Mouse (Mus musculus): Measurements from ENCODE around the gene Tusc2. TPM values are rescaled to one million over a fixed set of nuclear protein-coding genes. Genes with fewer than 3 reads are reported as not detected.

Gene Tusc2
- total and polyA plus RNA-seq, 3 experiments = 31.7 to 45.8 (median 39.1) TPM

DNA sequence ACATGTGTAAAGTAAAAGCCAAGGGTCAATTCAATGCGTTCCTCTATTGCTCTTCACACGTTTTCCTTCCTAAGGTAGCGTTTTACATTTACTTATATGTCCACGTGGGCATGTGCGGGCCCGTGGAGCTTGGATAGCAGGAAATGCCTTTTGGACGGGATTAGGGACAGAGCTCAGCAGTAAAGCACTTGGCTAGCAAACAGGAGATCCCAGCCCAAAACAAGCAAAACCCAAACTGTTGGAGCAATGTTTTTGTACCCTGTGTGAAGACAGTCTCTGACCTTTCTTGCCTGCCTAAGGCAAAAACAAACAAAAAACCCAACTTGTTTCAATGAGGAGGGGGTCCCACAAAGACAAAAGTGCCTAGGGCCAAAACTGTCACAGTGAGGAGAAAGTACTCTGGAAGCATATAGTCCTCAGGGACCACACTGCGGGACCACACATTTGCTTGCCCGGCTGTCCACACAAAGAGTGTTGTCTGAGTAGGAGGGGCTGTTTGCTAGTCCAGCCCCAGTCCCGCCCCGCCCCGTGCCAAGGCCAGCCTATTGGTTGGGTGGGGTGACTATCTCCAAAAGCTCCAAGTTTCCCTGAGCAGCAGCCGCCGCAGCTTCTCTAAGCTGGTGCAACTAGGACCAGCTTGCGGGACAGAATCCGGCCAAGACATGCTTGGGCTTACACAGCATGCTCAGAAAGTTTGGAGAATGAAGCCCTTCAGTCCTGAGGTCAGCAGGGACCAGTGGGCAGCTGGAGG, 13.5 kb downstream of the Tusc2 start, which contains the start of gene Hyal1:
Hyal1 (plus strand) TSS at position 571 of the 751 bp plus-strand sequence.
- Histone ChIP-seq H3K4me1 (ENCODE audit: control insufficient read depth, insufficient read depth, low read length) (peaks cover 20% of the 10 kb centered on the region), H3K9ac (ENCODE audit: low read depth, low read length) (peak within 1 kb of the TSS; percentile 77), H3K79me2 (replicated peaks; ENCODE audit: control insufficient read depth, insufficient read depth, low read length) (no peaks in the 10 kb centered on the region), H3K36me3 (ENCODE audit: control insufficient read depth, insufficient read depth, low read length) (no peaks in the 10 kb centered on the region), H3K27me3 (ENCODE audit: control insufficient read depth, insufficient read depth, low read length) (no peaks in the 10 kb centered on the region), H3K27ac (peak within 1 kb of the TSS; percentile 79), H3K4me3 (peak within 1 kb of the TSS; percentile 52)
- 14% methylated on average over 16 of the region's 16 CpGs for WGBS
- peak; percentile 84 to 85 for DNase-seq
- intact Hi-C loops (cut with DNase I) = no loop called here
- TF ChIP-seq POLR2A (IDR thresholded peaks at IDR 0.05; ENCODE audit: insufficient read depth, low read depth, low read length) (peak; percentile 94), EP300 (IDR thresholded peaks at IDR 0.05; ENCODE audit: insufficient read depth, low read depth, low read length) (0 out of 2 replicates have a peak, but pooled peaks have one; percentile 7), CTCF (IDR thresholded peaks at IDR 0.05) (no peak)

GRCm38 (mm10) chr9:107577871-107578270, 14.8 kb downstream of the Tusc2 start:
- no peak for DNase-seq
- Histone ChIP-seq H3K27ac (no peak overlapping the region), H3K27me3 (ENCODE audit: control insufficient read depth, insufficient read depth, low read length) (no peaks in the 10 kb centered on the region), H3K79me2 (replicated peaks; ENCODE audit: control insufficient read depth, insufficient read depth, low read length) (no peaks in the 10 kb centered on the region), H3K4me3 (no peak overlapping the region), H3K36me3 (ENCODE audit: control insufficient read depth, insufficient read depth, low read length) (no peaks in the 10 kb centered on the region), H3K9ac (ENCODE audit: low read depth, low read length) (no peak overlapping the region), H3K4me1 (ENCODE audit: control insufficient read depth, insufficient read depth, low read length) (peaks cover 15% of the 10 kb centered on the region)
- WGBS = 86% methylated on average over 10 of the region's 10 CpGs
- intact Hi-C loops (cut with DNase I) = no loop called here
- no peak for TF ChIP-seq POLR2A (IDR thresholded peaks at IDR 0.05; ENCODE audit: insufficient read depth, low read depth, low read length)
- no peak for TF ChIP-seq CTCF (IDR thresholded peaks at IDR 0.05)
- TF ChIP-seq EP300 (IDR thresholded peaks at IDR 0.05; ENCODE audit: insufficient read depth, low read depth, low read length) = no peak

DNA sequence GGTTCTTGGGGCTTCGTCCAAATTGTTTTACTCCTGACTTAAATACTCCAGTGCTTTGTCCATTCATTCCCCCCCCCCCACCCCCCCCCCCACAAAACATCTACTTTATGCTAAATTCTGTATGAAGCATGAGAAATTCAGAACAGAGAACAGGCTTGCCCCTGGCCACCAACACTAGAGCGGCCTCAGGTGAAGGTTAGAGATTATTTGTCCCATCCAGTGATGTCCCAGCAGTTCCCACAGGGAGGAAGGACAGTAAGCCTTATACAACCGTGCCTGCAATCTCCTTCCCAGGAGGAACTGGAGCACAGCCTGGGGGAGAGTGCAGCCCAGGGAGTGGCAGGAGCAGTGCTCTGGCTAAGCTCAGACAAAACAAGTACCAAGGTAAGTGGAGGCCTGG, 15.5 kb downstream of the Tusc2 start, which contains the start of gene Naa80:
Naa80 (plus strand) TSS at position 301 of the 400 bp plus-strand sequence.
- TF ChIP-seq EP300 (IDR thresholded peaks at IDR 0.05; ENCODE audit: insufficient read depth, low read depth, low read length) (no peak), POLR2A (IDR thresholded peaks at IDR 0.05; ENCODE audit: insufficient read depth, low read depth, low read length) (no peak), CTCF (IDR thresholded peaks at IDR 0.05) (no peak)
- whole genome bisulfite sequencing = 74% methylated on average over 3 of the region's 3 CpGs
- Histone ChIP-seq H3K27me3 (ENCODE audit: control insufficient read depth, insufficient read depth, low read length) (no peaks in the 10 kb centered on the region), H3K4me1 (ENCODE audit: control insufficient read depth, insufficient read depth, low read length) (peaks cover 15% of the 10 kb centered on the region), H3K9ac (ENCODE audit: low read depth, low read length) (no peak within 1 kb of the TSS), H3K27ac (no peak within 1 kb of the TSS; the same call in 1 of the 2 replicates), H3K79me2 (replicated peaks; ENCODE audit: control insufficient read depth, insufficient read depth, low read length) (no peaks in the 10 kb centered on the region), H3K4me3 (no peak within 1 kb of the TSS), H3K36me3 (ENCODE audit: control insufficient read depth, insufficient read depth, low read length) (no peaks in the 10 kb centered on the region)
- intact Hi-C loops (cut with DNase I) = no loop called here
- no peak for DNase-seq

- Histone ChIP-seq H3K9ac (ENCODE audit: low read depth, low read length) (no peak overlapping the region), H3K4me1 (ENCODE audit: control insufficient read depth, insufficient read depth, low read length) (peaks cover 15% of the 10 kb centered on the region), H3K27ac (peak overlapping the region; percentile 95; the same call in 1 of the 2 replicates), H3K36me3 (ENCODE audit: control insufficient read depth, insufficient read depth, low read length) (no peaks in the 10 kb centered on the region), H3K27me3 (ENCODE audit: control insufficient read depth, insufficient read depth, low read length) (no peaks in the 10 kb centered on the region), H3K79me2 (replicated peaks; ENCODE audit: control insufficient read depth, insufficient read depth, low read length) (no peaks in the 10 kb centered on the region), H3K4me3 (no peak overlapping the region)
- WGBS = 93% methylated on average over 14 of the region's 14 CpGs
- no peak for TF ChIP-seq POLR2A (IDR thresholded peaks at IDR 0.05; ENCODE audit: insufficient read depth, low read depth, low read length)
- no peak for TF ChIP-seq EP300 (IDR thresholded peaks at IDR 0.05; ENCODE audit: insufficient read depth, low read depth, low read length)
- TF ChIP-seq CTCF (IDR thresholded peaks at IDR 0.05) = no peak
- DNase-seq = no peak
- intact Hi-C loops (cut with DNase I) = no loop called here
Observed at GRCm38 (mm10) chr9:107579023-107579900, 16.2 kb downstream of the Tusc2 start.

GRCm38 (mm10) chr9:107580501-107581317, 17.7 kb downstream of the Tusc2 start, which contains the start of gene Hyal3:
TSS of gene Hyal3 (plus strand) at chr9:107580818.
- TF ChIP-seq POLR2A (IDR thresholded peaks at IDR 0.05; ENCODE audit: insufficient read depth, low read depth, low read length) (peak; percentile 92), CTCF (IDR thresholded peaks at IDR 0.05) (no peak), EP300 (IDR thresholded peaks at IDR 0.05; ENCODE audit: insufficient read depth, low read depth, low read length) (peak; percentile 75; the same call in 1 of the 2 replicates)
- Histone ChIP-seq H3K79me2 (replicated peaks; ENCODE audit: control insufficient read depth, insufficient read depth, low read length) (no peaks in the 10 kb centered on the region), H3K9ac (ENCODE audit: low read depth, low read length) (peak within 1 kb of the TSS; percentile 78), H3K27me3 (ENCODE audit: control insufficient read depth, insufficient read depth, low read length) (no peaks in the 10 kb centered on the region), H3K27ac (peak within 1 kb of the TSS; percentile 95), H3K36me3 (ENCODE audit: control insufficient read depth, insufficient read depth, low read length) (no peaks in the 10 kb centered on the region), H3K4me3 (peak within 1 kb of the TSS; percentile 72), H3K4me1 (ENCODE audit: control insufficient read depth, insufficient read depth, low read length) (peaks cover 15% of the 10 kb centered on the region)
- intact Hi-C loops (cut with DNase I) = no loop called here
- WGBS = under 1% methylated on average over 32 of the region's 32 CpGs
- DNase-seq = peak; percentile 89 to 93

Measured in heart, adult 2 months (tissue).